In the genomic region with DNA sequence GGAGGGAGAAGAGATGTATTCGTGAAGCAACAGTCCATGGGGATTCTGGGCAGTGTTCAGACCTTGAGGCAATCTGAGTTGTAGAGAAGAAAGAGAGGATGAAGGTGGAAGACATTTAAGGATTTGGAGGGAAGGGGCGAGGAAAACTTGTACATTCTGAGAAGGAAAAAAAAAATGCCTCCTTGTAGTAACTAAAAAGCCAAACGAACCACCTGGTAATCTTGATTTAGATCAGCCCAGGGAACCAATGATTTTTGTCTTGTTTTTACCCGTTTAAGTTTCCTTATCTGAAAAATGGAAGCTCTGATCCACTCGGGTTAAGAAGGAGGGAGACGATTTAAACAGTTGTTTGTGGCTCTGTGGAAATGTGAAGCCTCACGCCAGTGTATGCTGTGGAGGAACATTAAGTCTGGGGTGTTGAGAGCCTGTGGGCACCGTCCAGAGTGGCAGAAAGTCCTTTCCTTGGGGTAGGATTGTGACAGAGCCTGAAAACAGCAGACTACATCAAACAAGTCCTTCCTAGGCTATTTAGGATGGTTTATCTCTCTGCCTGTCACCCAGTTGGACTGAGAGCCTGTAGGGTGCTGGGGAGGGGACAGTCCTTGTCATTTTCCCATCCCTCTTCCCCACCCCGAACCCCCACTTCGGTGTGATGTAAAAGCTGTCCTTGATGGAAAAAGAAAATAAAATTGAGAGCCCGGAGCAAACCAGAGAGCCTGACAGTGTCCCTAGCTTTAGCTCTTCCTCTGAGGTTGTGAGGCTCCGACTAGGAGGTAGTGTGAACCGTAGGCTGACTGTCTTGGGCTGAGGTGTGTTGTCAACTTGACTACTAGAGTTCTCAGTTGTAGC, we compare ENCODE assay signal across 8 mouse cellular contexts. TPM values are rescaled to one million over a fixed set of nuclear protein-coding genes. Genes with fewer than 3 reads are reported as not detected.
DNase-seq lines count a peak whose midpoint lies in the region; ATAC-seq lines count a peak whose summit lies in the region.

No protein-coding gene starts in this region.

- peaks cover 15% of the 10 kb centered on the region for H3K4me1 ChIP-seq in lung, embryonic 16.5 days (replicated peaks; ENCODE audit: control insufficient read depth, insufficient read depth, low read length)
- H3K4me1 ChIP-seq in embryonic facial prominence, embryonic 15.5 days, result peaks cover 19% of the 10 kb centered on the region
- H3K4me1 ChIP-seq in limb, embryonic 10.5 days, result peaks cover 37% of the 10 kb centered on the region
- 0 out of 2 replicates have a peak, but pooled peaks cover 4% of the 10 kb centered on the region for H3K4me1 ChIP-seq in neural tube, embryonic 14.5 days (ENCODE audit: control insufficient read depth, insufficient read depth, low read length)

- 6% methylated on average over 13 of the region's 13 CpGs for WGBS in lung, embryonic 16.5 days
- 10% methylated on average over 13 of the region's 13 CpGs for WGBS in embryonic facial prominence, embryonic 15.5 days
- WGBS in limb, embryonic 10.5 days, result 23% methylated on average over 13 of the region's 13 CpGs
- 17% methylated on average over 13 of the region's 13 CpGs for WGBS in neural tube, embryonic 14.5 days

- H3K9me3 ChIP-seq in lung, embryonic 16.5 days (ENCODE audit: control insufficient read depth, low read length), result no peaks in the 10 kb centered on the region
- no peaks in the 10 kb centered on the region for H3K9me3 ChIP-seq in embryonic facial prominence, embryonic 15.5 days (replicated peaks)
- H3K9me3 ChIP-seq in limb, embryonic 10.5 days (replicated peaks), result no peaks in the 10 kb centered on the region
- H3K9me3 ChIP-seq in neural tube, embryonic 14.5 days (ENCODE audit: control insufficient read depth, low read length), result no peaks in the 10 kb centered on the region

- peak overlapping the region; percentile 100 for H3K9ac ChIP-seq in lung, embryonic 16.5 days (ENCODE audit: low read length)
- peak overlapping the region; percentile 98 for H3K9ac ChIP-seq in embryonic facial prominence, embryonic 15.5 days
- peak overlapping the region; percentile 74 for H3K9ac ChIP-seq in neural tube, embryonic 14.5 days (replicated peaks; ENCODE audit: low read depth, low read length)

- peak overlapping the region; percentile 97 for H3K27ac ChIP-seq in lung, embryonic 16.5 days (ENCODE audit: low read length)
- peak overlapping the region; percentile 98 for H3K27ac ChIP-seq in embryonic facial prominence, embryonic 15.5 days (replicated peaks)
- peak overlapping the region; percentile 100 for H3K27ac ChIP-seq in limb, embryonic 10.5 days
- H3K27ac ChIP-seq in neural tube, embryonic 14.5 days (ENCODE audit: low read depth, low read length), result no peak overlapping the region

- H3K27me3 ChIP-seq in lung, embryonic 16.5 days (ENCODE audit: control insufficient read depth, insufficient read depth, low read depth, low read length), result no peaks in the 10 kb centered on the region
- H3K27me3 ChIP-seq in embryonic facial prominence, embryonic 15.5 days, result no peaks in the 10 kb centered on the region
- H3K27me3 ChIP-seq in limb, embryonic 10.5 days (ENCODE audit: low read depth, poor library complexity, severe bottlenecking), result no peaks in the 10 kb centered on the region
- H3K27me3 ChIP-seq in neural tube, embryonic 14.5 days (ENCODE audit: control insufficient read depth, insufficient read depth, low read length), result no peaks in the 10 kb centered on the region

- H3K4me2 ChIP-seq in lung, embryonic 16.5 days (ENCODE audit: low read depth, low read length), result peak overlapping the region; percentile 80
- H3K4me2 ChIP-seq in embryonic facial prominence, embryonic 15.5 days (replicated peaks), result peak overlapping the region; percentile 79
- H3K4me2 ChIP-seq in neural tube, embryonic 14.5 days (ENCODE audit: low read depth, low read length), result peak overlapping the region; percentile 98

- no peak for DNase-seq in lung, adult 18-20 months
- DNase-seq in limb, embryonic 10.5 days (ENCODE audit: low spot score), result no peak
- DNase-seq in left cerebral cortex, postnatal 10 days (ENCODE audit: extremely low spot score in 1 of 2, low spot score in 2 of 2), result no peak
- no peak for DNase-seq in left cerebral cortex, adult 9 months (ENCODE audit: low spot score in 2 of 2)
- no peak for DNase-seq in embryo, embryonic 11 days

- no peak for ATAC-seq in lung, embryonic 16.5 days (ENCODE audit: low read depth)
- no peak for ATAC-seq in embryonic facial prominence, embryonic 15.5 days (ENCODE audit: insufficient number of reproducible peaks, low FRiP score, low TSS enrichment, low read depth)
- no peak for ATAC-seq in neural tube, embryonic 14.5 days (ENCODE audit: low read depth)

- peak overlapping the region; percentile 91 for H3K4me3 ChIP-seq in lung, embryonic 16.5 days (ENCODE audit: low read length)
- H3K4me3 ChIP-seq in embryonic facial prominence, embryonic 15.5 days (replicated peaks), result peak overlapping the region; percentile 90
- peak overlapping the region; percentile 96 for H3K4me3 ChIP-seq in limb, embryonic 10.5 days
- peak overlapping the region; percentile 81 for H3K4me3 ChIP-seq in neural tube, embryonic 14.5 days (ENCODE audit: low read depth, low read length)

- peaks cover 7% of the 10 kb centered on the region; the same call in 1 of the 2 replicates for H3K36me3 ChIP-seq in lung, embryonic 16.5 days (ENCODE audit: control insufficient read depth, insufficient read depth, low read length)
- 0 out of 2 replicates have a peak, but pooled peaks cover 10% of the 10 kb centered on the region for H3K36me3 ChIP-seq in embryonic facial prominence, embryonic 15.5 days
- H3K36me3 ChIP-seq in limb, embryonic 10.5 days, result peaks cover 31% of the 10 kb centered on the region
- no peaks in the 10 kb centered on the region for H3K36me3 ChIP-seq in neural tube, embryonic 14.5 days (ENCODE audit: control insufficient read depth, insufficient read depth, low read length)

- intact Hi-C loops in left cerebral cortex, postnatal 10 days (cut with DNase I), result no loop called here

RNA-seq across cellular contexts. Expression of a gene that starts 1.5 kb away (rescaled TPM):
- polyA plus RNA-seq in lung, embryonic 16.5 days (2015; fragmentation: Nextera tagmentation; extraction: Ambion mirVana), result 29.2 and 29.6 TPM in 2 replicates
- 53.7 and 58.7 TPM in 2 replicates for polyA plus RNA-seq in embryonic facial prominence, embryonic 15.5 days (2015; fragmentation: Nextera tagmentation; extraction: Ambion mirVana)
- 67.6 and 69.3 TPM in 2 replicates for polyA plus RNA-seq in limb, embryonic 10.5 days (2016; fragmentation: Nextera tagmentation; extraction: Ambion mirVana)
- polyA plus RNA-seq in neural tube, embryonic 14.5 days (2014; fragmentation: Nextera tagmentation; extraction: Ambion mirVana), result 9.2 and 14.5 TPM in 2 replicates
- 10 to 100 TPM; 10.6 to 11.3 TPM for total RNA-seq in left cerebral cortex, postnatal 10 days (2021)

RNA-seq across cellular contexts. Expression of a gene that starts 31.0 kb away (rescaled TPM):
- polyA plus RNA-seq in lung, embryonic 16.5 days (2015; fragmentation: Nextera tagmentation; extraction: Ambion mirVana), result 7.9 and 8.7 TPM in 2 replicates
- polyA plus RNA-seq in embryonic facial prominence, embryonic 15.5 days (2015; fragmentation: Nextera tagmentation; extraction: Ambion mirVana), result 14.2 and 14.9 TPM in 2 replicates
- 14.1 and 15.9 TPM in 2 replicates for polyA plus RNA-seq in limb, embryonic 10.5 days (2016; fragmentation: Nextera tagmentation; extraction: Ambion mirVana)
- 27.3 and 28.9 TPM in 2 replicates for polyA plus RNA-seq in neural tube, embryonic 14.5 days (2014; fragmentation: Nextera tagmentation; extraction: Ambion mirVana)
- total RNA-seq in left cerebral cortex, postnatal 10 days (2021), result 10 to 100 TPM; 67.9 to 75.9 TPM

RNA-seq across cellular contexts. Expression of a gene that starts 42.8 kb away (rescaled TPM):
- 3.5 and 3.6 TPM in 2 replicates for polyA plus RNA-seq in lung, embryonic 16.5 days (2015; fragmentation: Nextera tagmentation; extraction: Ambion mirVana)
- polyA plus RNA-seq in embryonic facial prominence, embryonic 15.5 days (2015; fragmentation: Nextera tagmentation; extraction: Ambion mirVana), result 8.0 and 8.1 TPM in 2 replicates
- 6.7 and 7.0 TPM in 2 replicates for polyA plus RNA-seq in limb, embryonic 10.5 days (2016; fragmentation: Nextera tagmentation; extraction: Ambion mirVana)
- polyA plus RNA-seq in neural tube, embryonic 14.5 days (2014; fragmentation: Nextera tagmentation; extraction: Ambion mirVana), result 5.6 and 7.2 TPM in 2 replicates
- total RNA-seq in left cerebral cortex, postnatal 10 days (2021), result 10 to 100 TPM; 18.8 to 20.4 TPM
